Mouse (Mus musculus): ENCODE data around the gene Adam33. TPM values are rescaled to one million over a fixed set of nuclear protein-coding genes. Genes with fewer than 3 reads are reported as not detected.
"Not testable (repeated sequence)": the region's sequence is repeated elsewhere in the genome, so short reads cannot be mapped to it uniquely, and the experiment has no call there.

The Adam33 gene
- total RNA-seq, 2 experiments from 2014 or later, result 0.99 to 2.3 TPM

DNA sequence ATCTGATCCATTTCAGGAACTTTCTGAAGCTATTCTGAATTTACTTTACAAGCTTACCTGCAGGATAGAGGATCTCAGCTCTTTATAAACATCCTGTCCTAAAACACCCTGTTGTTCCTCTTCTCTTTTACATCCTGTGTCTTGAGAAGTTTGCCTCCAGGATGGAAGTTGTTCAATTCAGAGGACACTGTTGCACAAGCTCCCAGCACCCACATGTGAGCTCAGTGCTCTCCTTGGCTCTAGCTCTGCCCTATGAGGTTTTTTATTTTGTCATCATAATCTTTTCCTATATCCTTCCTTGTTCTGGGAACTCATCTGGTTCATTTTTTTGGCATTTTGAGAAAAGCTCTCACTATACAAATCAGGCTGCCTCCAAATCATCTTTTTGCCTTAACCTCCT lies 26.9 kb downstream of the Adam33 start:
- no peak for DNase-seq (ENCODE audit: low spot score)
- intact Hi-C loops (cut with DNase I), result no loop called here

GRCm38 (mm10) chr2:131036343-131036742 lies 27.3 kb downstream of the Adam33 start:
- DNase-seq (ENCODE audit: low spot score), result no peak
- intact Hi-C loops (cut with DNase I), result no loop called here

DNA sequence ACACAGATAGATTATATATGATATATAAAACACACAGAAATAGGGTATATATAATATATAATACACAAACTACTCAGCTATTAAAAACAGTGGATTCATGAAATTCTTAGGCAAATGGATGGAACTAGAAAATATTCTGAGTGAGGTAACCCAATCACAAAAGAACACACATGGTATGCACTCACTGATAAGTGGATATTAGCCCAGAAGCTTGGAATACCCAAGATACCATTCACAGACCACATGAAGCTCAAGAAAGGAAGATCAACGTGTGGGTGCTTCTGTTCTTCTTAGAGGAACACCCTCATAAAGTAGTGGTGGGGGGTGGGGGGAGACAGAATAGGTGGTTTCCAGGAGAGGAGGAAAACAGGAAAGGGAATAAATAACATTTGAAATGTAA lies 32.2 kb downstream of the Adam33 start:
- intact Hi-C loops (cut with DNase I); DNase-seq (ENCODE audit: low spot score): not testable (repeated sequence)

- intact Hi-C loops (cut with DNase I), result no loop called here
- DNase-seq (ENCODE audit: low spot score), result no peak
Observed at GRCm38 (mm10) chr2:131030998-131031397, 32.6 kb downstream of the Adam33 start.

- intact Hi-C loops (cut with DNase I), result no loop called here
- no peak for DNase-seq (ENCODE audit: low spot score)
Observed at GRCm38 (mm10) chr2:131030561-131030960, 33.1 kb downstream of the Adam33 start.

DNA sequence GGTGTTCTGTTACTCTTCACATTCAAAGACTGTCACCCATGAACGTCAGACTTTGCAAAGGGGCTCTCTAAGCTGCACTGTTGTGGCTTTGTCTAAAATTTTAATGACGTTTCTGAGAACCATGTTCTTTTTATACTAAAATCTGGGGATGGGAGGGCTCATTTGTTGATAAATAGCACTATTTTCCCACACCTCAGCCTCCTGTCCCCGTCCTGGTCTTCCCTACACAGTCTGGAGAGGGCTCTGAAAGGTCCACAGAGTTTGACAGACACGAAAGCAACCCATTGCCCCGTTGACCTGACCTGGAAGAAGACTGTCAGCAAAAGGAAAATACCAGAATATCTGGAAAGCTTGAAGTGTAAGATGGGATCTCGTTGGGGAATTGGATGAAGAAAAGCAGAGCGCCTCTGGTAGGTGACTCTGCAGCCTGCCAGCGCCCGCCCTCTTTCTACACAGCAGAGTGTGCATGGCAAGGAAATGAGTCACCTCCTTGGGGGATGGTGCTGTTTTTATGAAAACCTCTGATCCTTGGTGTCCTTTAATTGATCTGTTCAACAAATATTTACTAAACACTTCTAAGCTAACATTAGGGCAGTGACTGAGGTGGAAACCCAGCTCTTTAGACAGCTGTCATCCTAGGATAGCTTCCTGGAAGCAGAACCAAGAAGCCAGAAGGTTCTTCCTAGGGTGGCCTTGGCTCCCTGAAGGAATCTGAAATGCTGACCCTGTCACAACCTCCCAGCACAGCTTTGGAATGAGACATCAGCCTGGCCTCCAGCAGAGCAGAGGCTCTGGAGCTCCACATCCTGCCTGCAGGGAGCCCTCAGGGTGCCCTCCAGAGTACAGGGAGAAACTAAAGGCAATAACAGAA lies 34.3 kb downstream of the Adam33 start:
- intact Hi-C loops (cut with DNase I), result no loop called here
- DNase-seq (ENCODE audit: low spot score), result no peak

GRCm38 (mm10) chr2:131026941-131027340 lies 36.7 kb downstream of the Adam33 start:
- DNase-seq (ENCODE audit: low spot score), result no peak
- intact Hi-C loops (cut with DNase I), result no loop called here

GRCm38 (mm10) chr2:131025230-131025629 lies 38.4 kb downstream of the Adam33 start:
- intact Hi-C loops (cut with DNase I), result no loop called here
- no peak for DNase-seq (ENCODE audit: low spot score)

GRCm38 (mm10) chr2:131010566-131010965 lies 53.0 kb downstream of the Adam33 start:
- no peak for DNase-seq (ENCODE audit: low spot score)
- intact Hi-C loops (cut with DNase I), result no loop called here

DNA sequence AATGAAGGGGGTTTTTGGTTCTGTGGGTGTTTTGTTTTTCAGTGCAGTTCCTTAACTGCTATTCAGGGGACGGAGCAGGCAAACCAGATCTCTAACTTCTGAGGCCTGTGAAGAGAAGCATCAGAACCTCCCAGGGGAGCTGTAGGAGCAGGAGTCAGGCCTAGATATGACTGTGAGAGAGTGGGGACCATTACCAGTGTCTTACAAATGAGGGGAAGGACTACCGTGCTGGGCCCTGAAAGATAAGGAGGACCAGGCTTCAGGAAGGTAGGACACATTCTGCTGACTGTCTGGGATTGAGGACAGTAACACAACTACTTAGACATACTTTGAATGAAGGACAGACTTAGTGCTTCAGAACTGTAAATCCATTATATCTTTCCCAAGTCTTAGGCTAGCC lies 54.5 kb downstream of the Adam33 start:
- DNase-seq (ENCODE audit: low spot score), result no peak
- intact Hi-C loops (cut with DNase I), result no loop called here

Small RNAs within 50 kb of the gene (microRNA-seq; reads per million reads assigned to microRNA genes)
- gene Mir6973b, result not detected

Other genes starting within 250 kb of the Adam33 start
- 10 to 100 TPM; 50.4 to 55.0 TPM for gene 4930402H24Rik, start 157.4 kb downstream of the Adam33 start, total RNA-seq (2021)
- gene Atrn, start 157.3 kb downstream of the Adam33 start, total RNA-seq (2021), result 10 to 100 TPM; 23.1 to 27.1 TPM
- gene Gfra4, start 20.7 kb downstream of the Adam33 start, total RNA-seq (2021), result 1 to 10 TPM; 6.6 to 7.0 TPM
- gene Siglec1, start 23.0 kb upstream of the Adam33 start, total RNA-seq (2021), result 1 to 10 TPM; 1.6 to 2.2 TPM
- gene Hspa12b, start 63.5 kb upstream of the Adam33 start, total RNA-seq (2021), result 10 to 100 TPM; 32.5 to 43.1 TPM
- not detected for gene Gm11037, start 69.7 kb upstream of the Adam33 start, total RNA-seq (2021)
- 10 to 100 TPM; 11.5 to 12.2 TPM for gene 1700037H04Rik, start 96.3 kb upstream of the Adam33 start, total RNA-seq (2021)
- gene Cenpb, start 116.3 kb upstream of the Adam33 start, total RNA-seq (2021), result 10 to 100 TPM; 76.6 to 80.9 TPM
- gene Cdc25b, start 123.1 kb upstream of the Adam33 start, total RNA-seq (2021), result 1 to 10 TPM; 6.1 to 8.1 TPM
- 1 to 10 TPM; 7.1 to 8.7 TPM for gene Spef1, start 123.5 kb upstream of the Adam33 start, total RNA-seq (2021)
- 10 to 100 TPM; 34.4 to 42.7 TPM for gene Ap5s1, start 143.3 kb upstream of the Adam33 start, total RNA-seq (2021)
- 10 to 100 TPM; 69.3 to 69.9 TPM for gene Mavs, start 170.2 kb upstream of the Adam33 start, total RNA-seq (2021)
- gene Pank2, start 198.7 kb upstream of the Adam33 start, total RNA-seq (2021), result 10 to 100 TPM; 22.4 to 25.0 TPM